Mouse (Mus musculus) bone marrow macrophage, adult 2 months (primary cell): Measurements from ENCODE around the gene Olfr6. TPM values are rescaled to one million over a fixed set of nuclear protein-coding genes. Genes with fewer than 3 reads are reported as not detected.
"Not testable (repeated sequence)": the region's sequence is repeated elsewhere in the genome, so short reads cannot be mapped to it uniquely, and the experiment has no call there.

Source experiments
- H3K27ac ChIP-seq: 2 replicates; pipeline ENCODE4 v1.5.1; 2012; ENCODE audit warnings: low read depth, low read length; ENCODE audit not compliant: insufficient read depth
- H3K4me1 ChIP-seq: 2 replicates; pipeline ENCODE4 v1.6.1; 2012; ENCODE audit warnings: low read length; ENCODE audit not compliant: control insufficient read depth, insufficient read depth
- H3K4me3 ChIP-seq: 2 replicates; pipeline ENCODE4 v1.5.1; 2012; ENCODE audit warnings: mild to moderate bottlenecking, low read length, moderate library complexity; ENCODE audit not compliant: insufficient read depth
- CTCF ChIP-seq: IDR thresholded peaks from 2 replicates; pipeline ENCODE4 v1.5.1; 2012; ENCODE audit warnings: low read depth, mild to moderate bottlenecking, low read length, moderate library complexity
- POLR2A ChIP-seq: IDR thresholded peaks from 2 replicates; pipeline ENCODE4 v1.6.1; 2012; ENCODE audit warnings: mild to moderate bottlenecking, low read depth, low read length, borderline replicate concordance
- polyA plus RNA-seq: library from polyadenylated mRNA; stranded (reverse); fragments of >200 nt; gene quantifications from 2 replicates; pipeline ENCODE4 v1.2.4, GENCODE M21; 2012; ENCODE audit not compliant: missing spikeins, insufficient read depth, insufficient read length

Olfr6 gene
- polyA plus RNA-seq: not detected in 2 replicates

DNA sequence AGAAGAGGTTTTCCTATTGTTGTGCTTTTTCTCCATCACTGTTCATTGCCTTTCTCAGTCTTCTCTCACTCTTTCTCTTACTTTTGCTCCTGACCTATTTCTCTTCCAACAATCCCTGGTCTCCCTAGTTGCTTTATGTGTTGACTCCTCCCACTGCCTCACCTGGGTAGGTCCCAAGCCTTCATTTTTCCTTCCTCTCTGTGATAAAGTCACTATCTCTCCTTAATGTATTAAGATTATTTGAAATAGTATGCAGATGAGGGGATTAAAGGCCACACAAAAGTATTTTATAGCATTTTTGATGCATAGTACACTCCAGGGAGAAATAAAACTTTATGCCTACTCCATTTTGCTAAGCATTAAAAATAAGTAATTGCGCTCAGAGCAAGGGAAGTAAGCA lies at the start of gene Olfr6:
Gene Olfr6, minus strand, starts transcription at position 101 of the 400 bp plus-strand sequence.
- Histone ChIP-seq H3K4me3 (no peak within 1 kb of the TSS), H3K4me1 (no peaks in the 10 kb centered on the region), H3K27ac (no peak within 1 kb of the TSS)
- TF ChIP-seq CTCF (no peak), POLR2A (no peak)

DNA sequence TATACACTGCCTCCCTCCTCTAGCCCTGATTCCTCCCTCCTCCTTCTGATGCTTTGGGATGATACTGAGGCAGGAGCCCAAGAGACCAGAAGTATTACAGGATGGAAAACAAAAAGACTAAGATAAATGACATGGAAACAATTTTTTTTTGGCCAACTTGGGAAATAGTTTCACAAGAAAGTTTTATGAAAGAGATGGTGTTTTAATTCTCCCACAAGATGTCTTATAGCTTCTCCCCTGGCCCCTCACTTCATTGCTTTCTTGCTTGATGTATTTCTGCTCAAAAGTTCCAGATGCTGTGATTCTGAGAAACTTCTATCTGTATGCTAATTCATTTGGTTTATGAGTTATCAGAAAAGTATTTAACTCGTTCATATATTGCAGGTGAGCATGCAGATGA lies 42.2 kb upstream of the Olfr6 start, which contains the start of gene Olfr2:
Gene Olfr2, minus strand, starts transcription at position 101 of the 400 bp plus-strand sequence.
- Histone ChIP-seq H3K27ac (no peak within 1 kb of the TSS), H3K4me1 (no peaks in the 10 kb centered on the region), H3K4me3 (no peak within 1 kb of the TSS)
- TF ChIP-seq CTCF (no peak), POLR2A (no peak)

DNA sequence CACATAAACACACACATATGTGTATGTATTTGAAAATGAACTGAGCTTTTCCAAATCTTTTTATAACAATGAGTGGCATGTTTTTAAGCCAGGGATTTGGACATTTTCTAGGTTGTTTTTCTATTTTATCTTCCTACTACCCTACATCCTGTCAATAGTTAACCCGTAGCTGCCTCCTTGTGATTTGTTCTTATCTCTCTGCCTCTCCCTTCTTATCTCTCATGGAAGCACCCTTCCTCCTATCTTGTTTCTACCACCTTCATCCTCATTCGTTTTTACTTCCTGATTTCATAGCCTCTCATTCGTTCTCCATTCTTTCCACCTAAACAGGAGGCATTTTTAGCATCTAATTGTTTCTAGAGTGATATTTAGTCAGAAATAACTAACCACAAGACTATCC lies 40.4 kb upstream of the Olfr6 start:
- H3K27ac ChIP-seq: no peak overlapping the region
- no peak for TF ChIP-seq CTCF
- TF ChIP-seq POLR2A: no peak
- no peak overlapping the region for H3K4me3 ChIP-seq
- no peaks in the 10 kb centered on the region for H3K4me1 ChIP-seq

GRCm38 (mm10) chr7:107000798-107001197 lies 37.1 kb upstream of the Olfr6 start:
- TF ChIP-seq CTCF: no peak
- TF ChIP-seq POLR2A: no peak
- H3K4me1 ChIP-seq: no peaks in the 10 kb centered on the region
- no peak overlapping the region for H3K4me3 ChIP-seq
- H3K27ac ChIP-seq: no peak overlapping the region

- Histone ChIP-seq H3K4me1 (no peaks in the 10 kb centered on the region), H3K27ac (no peak overlapping the region)
- no peak for TF ChIP-seq CTCF
- TF ChIP-seq POLR2A: no peak
These were observed 21.5 kb upstream of the Olfr6 start for GRCm38 (mm10) chr7:106985236-106985635.

DNA sequence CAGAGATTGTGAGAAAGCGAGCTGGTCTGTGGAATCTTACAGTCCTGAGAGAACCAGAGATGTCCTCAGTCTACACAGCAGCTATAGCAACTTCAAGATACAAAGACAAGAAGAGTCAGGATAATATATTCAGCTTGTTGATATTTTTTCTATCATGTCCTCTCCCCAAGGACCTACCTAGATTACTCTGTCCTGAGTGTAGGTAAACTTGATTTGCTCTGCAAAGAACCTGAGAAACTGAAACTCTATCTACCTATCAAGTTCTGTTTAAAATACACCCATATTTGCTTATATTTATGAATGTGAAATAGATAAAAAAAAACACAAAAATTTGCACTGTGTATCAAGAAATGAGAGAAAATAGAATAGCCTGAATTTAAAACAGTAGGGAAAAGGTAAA lies 11.6 kb upstream of the Olfr6 start, which contains the start of gene Olfr711:
Gene Olfr711, minus strand, starts transcription at position 101 of the 400 bp plus-strand sequence.
- Histone ChIP-seq H3K27ac (no peak within 1 kb of the TSS), H3K4me3 (no peak within 1 kb of the TSS), H3K4me1 (no peaks in the 10 kb centered on the region)
- TF ChIP-seq CTCF: no peak
- no peak for TF ChIP-seq POLR2A

More at GRCm38 (mm10) chr7:106985236-106985635, 21.5 kb upstream of the Olfr6 start:
- peak overlapping the region; percentile 5; the same call in 1 of the 2 replicates for H3K4me3 ChIP-seq

- H3K4me1 ChIP-seq, H3K27ac ChIP-seq, H3K4me3 ChIP-seq: not testable (repeated sequence)
These were observed 3.8 kb upstream of the Olfr6 start for GRCm38 (mm10) chr7:106967503-106967902.

DNA sequence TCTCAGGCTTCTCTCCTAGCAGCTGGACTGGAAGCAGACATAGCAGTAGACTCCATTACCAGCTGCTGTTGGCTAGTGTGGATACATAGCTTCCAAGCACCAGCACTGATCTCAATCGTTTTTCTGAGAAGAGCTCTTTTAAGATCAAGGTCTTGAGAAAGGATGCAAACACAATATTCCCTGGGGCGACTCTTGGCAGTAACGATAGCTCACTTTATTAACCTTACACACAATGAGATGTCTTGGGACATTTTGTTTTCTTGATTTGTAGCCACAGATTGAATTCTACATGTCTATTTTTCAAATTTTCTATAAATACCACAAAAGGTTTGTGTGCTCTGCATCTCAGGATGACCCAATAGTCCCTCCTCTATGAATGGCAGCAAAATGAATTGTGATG lies 15.5 kb downstream of the Olfr6 start, which contains the start of gene Olfr710:
Gene Olfr710, minus strand, starts transcription at position 101 of the 400 bp plus-strand sequence.
- no peak within 1 kb of the TSS for H3K27ac ChIP-seq
- TF ChIP-seq POLR2A (no peak), CTCF (no peak)
- H3K4me1 ChIP-seq: no peaks in the 10 kb centered on the region
- no peak within 1 kb of the TSS for H3K4me3 ChIP-seq

- TF ChIP-seq POLR2A: no peak
- TF ChIP-seq CTCF: no peak
- no peak within 1 kb of the TSS for H3K4me3 ChIP-seq
- no peaks in the 10 kb centered on the region for H3K4me1 ChIP-seq
- no peak within 1 kb of the TSS for H3K27ac ChIP-seq
These were observed 31.6 kb downstream of the Olfr6 start, which contains the start of gene Olfr709-ps1 for GRCm38 (mm10) chr7:106932119-106932518. Gene Olfr709-ps1 (minus strand): TSS chr7:106932219.

DNA sequence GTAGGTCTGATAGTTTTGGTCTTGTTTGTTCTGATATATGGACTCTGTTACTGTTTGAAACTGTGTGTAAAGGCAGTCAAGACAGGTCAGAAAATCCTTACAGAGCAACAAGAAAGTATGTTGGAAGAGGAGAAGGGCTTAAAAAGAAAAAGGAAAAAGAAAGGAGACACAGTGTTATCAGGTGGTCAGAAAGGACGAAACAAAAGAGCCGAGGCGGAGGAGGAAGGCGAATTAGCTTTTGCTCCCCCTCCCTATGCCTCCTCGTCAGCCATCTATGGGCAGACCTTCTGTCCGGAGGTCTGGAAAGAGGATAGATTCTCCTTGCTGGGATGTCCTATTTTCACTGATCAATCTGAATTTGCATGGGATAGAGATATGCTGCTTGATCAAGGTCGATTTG lies 42.8 kb downstream of the Olfr6 start:
- H3K4me3 ChIP-seq, H3K27ac ChIP-seq, H3K4me1 ChIP-seq: not testable (repeated sequence)

- TF ChIP-seq POLR2A (no peak), CTCF (no peak)
- Histone ChIP-seq H3K4me1 (no peaks in the 10 kb centered on the region), H3K27ac (no peak within 1 kb of the TSS)
These were observed 56.1 kb downstream of the Olfr6 start, which contains the start of gene Olfr1532-ps1 for GRCm38 (mm10) chr7:106907676-106908075. Gene Olfr1532-ps1 (plus strand): TSS chr7:106908001.

More at GRCm38 (mm10) chr7:106907676-106908075, 56.1 kb downstream of the Olfr6 start, which contains the start of gene Olfr1532-ps1:
- H3K4me3 ChIP-seq: no peak within 1 kb of the TSS

Other genes with a start within 250 kb of the Olfr6 start
- not detected in 2 replicates for gene Olfr695, start 247.5 kb downstream of the Olfr6 start, polyA plus RNA-seq
- gene Olfr697, start 221.5 kb downstream of the Olfr6 start, polyA plus RNA-seq: not detected in 2 replicates
- not detected in 2 replicates for gene Olfr698, start 208.5 kb downstream of the Olfr6 start, polyA plus RNA-seq
- not detected in 2 replicates for gene Olfr699, start 170.7 kb downstream of the Olfr6 start, polyA plus RNA-seq
- gene Olfr700, start 155.1 kb downstream of the Olfr6 start, polyA plus RNA-seq: not detected in 2 replicates
- gene Olfr701, start 149.8 kb downstream of the Olfr6 start, polyA plus RNA-seq: not detected in 2 replicates
- gene Olfr702, start 130.0 kb downstream of the Olfr6 start, polyA plus RNA-seq: not detected in 2 replicates
- not detected in 2 replicates for gene Olfr703, start 120.6 kb downstream of the Olfr6 start, polyA plus RNA-seq
- gene Olfr704, start 100.8 kb downstream of the Olfr6 start, polyA plus RNA-seq: not detected in 2 replicates
- gene Olfr705, start 87.0 kb downstream of the Olfr6 start, polyA plus RNA-seq: not detected in 2 replicates
- gene Olfr706, start 75.8 kb downstream of the Olfr6 start, polyA plus RNA-seq: not detected in 2 replicates
- gene Olfr707, start 62.7 kb downstream of the Olfr6 start, polyA plus RNA-seq: not detected in 2 replicates
- gene Olfr1532-ps1, start 55.9 kb downstream of the Olfr6 start, polyA plus RNA-seq: not detected in 2 replicates
- gene Olfr709-ps1, start 31.7 kb downstream of the Olfr6 start, polyA plus RNA-seq: 0.23 TPM in 1 of 2 replicates, not detected in the other
- not detected in 2 replicates for gene Olfr710, start 15.6 kb downstream of the Olfr6 start, polyA plus RNA-seq
- gene Olfr711, start 11.5 kb upstream of the Olfr6 start, polyA plus RNA-seq: not detected in 2 replicates
- 0.13 TPM in 1 of 2 replicates, not detected in the other for gene Olfr2, start 42.1 kb upstream of the Olfr6 start, polyA plus RNA-seq
- gene Olfr713, start 67.2 kb upstream of the Olfr6 start, polyA plus RNA-seq: not detected in 2 replicates
- not detected in 2 replicates for gene Olfr714, start 107.0 kb upstream of the Olfr6 start, polyA plus RNA-seq
- not detected in 2 replicates for gene Olfr17, start 129.3 kb upstream of the Olfr6 start, polyA plus RNA-seq
- gene Olfr715b, start 146.4 kb upstream of the Olfr6 start, polyA plus RNA-seq: 0.20 TPM in 1 of 2 replicates, not detected in the other
- not detected in 2 replicates for gene Olfr715, start 167.1 kb upstream of the Olfr6 start, polyA plus RNA-seq
- gene Olfr716, start 174.4 kb upstream of the Olfr6 start, polyA plus RNA-seq: not detected in 2 replicates
- gene Nlrp14, start 203.1 kb upstream of the Olfr6 start, polyA plus RNA-seq: not detected in 2 replicates
- not detected in 2 replicates for gene Rbmxl2, start 245.5 kb upstream of the Olfr6 start, polyA plus RNA-seq